In genomic region chr4:41545985-41546384, GRCm38 (mm10) we compare ENCODE assay signal across 9 mouse cellular contexts. TPM values are rescaled to one million over a fixed set of nuclear protein-coding genes. Genes with fewer than 3 reads are reported as not detected.
DNase-seq lines count a peak whose midpoint lies in the region; ATAC-seq and TF ChIP-seq lines count a peak whose summit lies in the region.
"Had no signal": no experiment of that assay in that cellular context is flagged by ENCODE, and none has a peak within 500 bp of the region (broad histone marks: within the 10 kb centered on the region; RNA-seq: fewer than 3 reads in every experiment).

No protein-coding gene starts in this region.

- no peak for TF ChIP-seq POLR2A in liver, adult 2 months (IDR thresholded peaks at IDR 0.05; ENCODE audit: extremely low read depth, insufficient read depth, low read length)

- H3K9me3 ChIP-seq in heart, embryonic 11.5 days (replicated peaks; ENCODE audit: control insufficient read depth, low read length): no peaks in the 10 kb centered on the region
- H3K9me3 ChIP-seq: midbrain, embryonic 12.5 days had no signal

- no peaks in the 10 kb centered on the region for H3K4me1 ChIP-seq in heart, embryonic 11.5 days (ENCODE audit: control insufficient read depth, insufficient read depth, low read length)
- peaks cover 10% of the 10 kb centered on the region; the same call in 1 of the 2 replicates for H3K4me1 ChIP-seq in liver, adult 2 months (ENCODE audit: control insufficient read depth, insufficient read depth, low read length)

- no peak overlapping the region for H3K4me3 ChIP-seq in heart, embryonic 11.5 days (ENCODE audit: low read depth, low read length)
- no peak overlapping the region for H3K4me3 ChIP-seq in liver, adult 2 months (ENCODE audit: insufficient read depth, low read depth, low read length)
- H3K4me3 ChIP-seq: midbrain, embryonic 12.5 days had no signal

- WGBS in heart, embryonic 11.5 days (ENCODE audit: insufficient replicate concordance): 16% methylated on average over 8 of the region's 8 CpGs
- 14% methylated on average over 8 of the region's 8 CpGs for WGBS in liver, adult 2 months

- 0 out of 2 replicates have a peak, but pooled peaks have one; percentile 4 for TF ChIP-seq CTCF in liver, adult 2 months (IDR thresholded peaks at IDR 0.05; ENCODE audit: low read depth, low read length)

- no peak for ATAC-seq in heart, embryonic 11.5 days (replicated peaks; ENCODE audit: insufficient number of reproducible peaks, low FRiP score, low TSS enrichment)

- no peak overlapping the region for H3K4me2 ChIP-seq in heart, embryonic 11.5 days
- H3K4me2 ChIP-seq: midbrain, embryonic 12.5 days had no signal

- DNase-seq in heart, adult 11 months: peak; percentile 86
- DNase-seq in testis, postnatal 10 days (ENCODE audit: low spot score): peak; percentile 67
- no peak for DNase-seq in testis, postnatal 14 days (ENCODE audit: low spot score)
- DNase-seq in embryo, embryonic 10 days (ENCODE audit: low spot score): peak; percentile 81
- peak; percentile 33 for DNase-seq in liver, adult 2 months (ENCODE audit: extremely low read depth, low read depth, low spot score)
- no peak for DNase-seq in spleen, adult 12 weeks (ENCODE audit: low spot score)
- DNase-seq in urinary bladder, postnatal 4 days (ENCODE audit: low spot score in 2 of 2): no peak

- no peaks in the 10 kb centered on the region for H3K36me3 ChIP-seq in heart, embryonic 11.5 days (ENCODE audit: control insufficient read depth, insufficient read depth, low read length)
- no peaks in the 10 kb centered on the region for H3K36me3 ChIP-seq in liver, adult 2 months (ENCODE audit: control insufficient read depth, insufficient read depth, low read length)
- H3K36me3 ChIP-seq: midbrain, embryonic 12.5 days had no signal

- no peak overlapping the region for H3K27ac ChIP-seq in heart, embryonic 11.5 days (ENCODE audit: low read depth, low read length)
- H3K27ac ChIP-seq in liver, adult 2 months (replicated peaks; ENCODE audit: insufficient read depth, low read depth, low read length): no peak overlapping the region
- H3K27ac ChIP-seq: midbrain, embryonic 12.5 days had no signal

- no peaks in the 10 kb centered on the region for H3K27me3 ChIP-seq in heart, embryonic 11.5 days (ENCODE audit: control insufficient read depth, insufficient read depth, low read length)
- no peaks in the 10 kb centered on the region for H3K27me3 ChIP-seq in liver, adult 2 months (ENCODE audit: control insufficient read depth, insufficient read depth, low read length)
- H3K27me3 ChIP-seq: midbrain, embryonic 12.5 days had no signal

- H3K9ac ChIP-seq in heart, embryonic 11.5 days (ENCODE audit: low read depth, low read length): no peak overlapping the region
- H3K9ac ChIP-seq in liver, adult 2 months (ENCODE audit: low read depth, low read length): no peak overlapping the region
- H3K9ac ChIP-seq: midbrain, embryonic 12.5 days had no signal

- no peaks in the 10 kb centered on the region; the same call in 1 of the 2 replicates for H3K79me2 ChIP-seq in liver, adult 2 months (ENCODE audit: control insufficient read depth, insufficient read depth, low read length)

RNA-seq across cellular contexts. Expression of gene Fam219a, which starts 23.4 kb away (rescaled TPM):
- 1.5 and 1.8 TPM in 2 replicates for polyA plus RNA-seq in heart, embryonic 11.5 days (2014; fragmentation: Nextera tagmentation; extraction: Ambion mirVana)
- total RNA-seq in liver, adult 2 months (2014; rRNA removed): 1.5 and 3.2 TPM in 2 replicates
- 4.8 and 6.5 TPM in 2 replicates for polyA plus RNA-seq in liver, adult 2 months (2012; rRNA removed)

RNA-seq across cellular contexts. Expression of gene Dnaic1, which starts 23.6 kb away (rescaled TPM):
- 1.2 TPM in 2 replicates for polyA plus RNA-seq in heart, embryonic 11.5 days (2014; fragmentation: Nextera tagmentation; extraction: Ambion mirVana)
- total RNA-seq in liver, adult 2 months (2014; rRNA removed): 0.18 and 1.2 TPM in 2 replicates
- polyA plus RNA-seq in liver, adult 2 months (2012; rRNA removed): 0.78 and 2.3 TPM in 2 replicates

RNA-seq across cellular contexts. Expression of gene 1110017D15Rik, which starts 28.9 kb away (rescaled TPM):
- not detected in 2 replicates for polyA plus RNA-seq in heart, embryonic 11.5 days (2014; fragmentation: Nextera tagmentation; extraction: Ambion mirVana)
- total RNA-seq in liver, adult 2 months (2014; rRNA removed): not detected in 2 replicates
- polyA plus RNA-seq in liver, adult 2 months (2012; rRNA removed): 0.24 TPM in 1 of 2 replicates, not detected in the other

RNA-seq across cellular contexts. Expression of gene AI464131, which starts 43.1 kb away (rescaled TPM):
- 2.9 and 3.2 TPM in 2 replicates for polyA plus RNA-seq in heart, embryonic 11.5 days (2014; fragmentation: Nextera tagmentation; extraction: Ambion mirVana)
- total RNA-seq in liver, adult 2 months (2014; rRNA removed): 15.9 and 21.7 TPM in 2 replicates
- 27.9 and 28.9 TPM in 2 replicates for polyA plus RNA-seq in liver, adult 2 months (2012; rRNA removed)

Comparison
In these comparisons a context has a peak if more than half of its experiments do, and no peak if none do; other contexts are left out.
1. DNase-seq: peak in heart, adult 11 months (single experiment), testis, postnatal 10 days (single experiment), embryo, embryonic 10 days (single experiment) and liver, adult 2 months (single experiment); none in testis, postnatal 14 days (single experiment), spleen, adult 12 weeks (single experiment) and urinary bladder, postnatal 4 days (0 of 2).